8 mouse cellular contexts compared by ENCODE assay signal in the genomic region with DNA sequence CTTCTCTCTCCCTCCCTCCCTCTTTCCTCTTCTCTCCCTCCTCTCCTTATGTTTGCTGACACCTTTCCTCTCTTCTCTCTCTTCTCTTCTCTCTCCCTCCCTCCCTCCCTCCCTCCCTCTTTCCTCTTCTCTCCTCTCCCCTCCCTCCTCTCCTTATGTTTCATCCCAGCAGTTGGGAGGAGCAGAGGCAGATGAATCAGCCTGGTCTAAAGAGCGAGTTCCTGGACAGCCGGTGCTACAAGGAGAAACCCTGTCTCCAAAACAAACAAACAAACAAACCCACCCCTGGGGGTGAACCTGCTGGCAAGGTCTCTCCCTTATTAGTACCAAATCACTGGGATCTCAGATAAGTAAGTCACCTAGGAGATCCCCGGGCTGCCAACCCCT. TPM values are rescaled to one million over a fixed set of nuclear protein-coding genes. Genes with fewer than 3 reads are reported as not detected.
DNase-seq lines count a peak whose midpoint lies in the region; ATAC-seq and TF ChIP-seq lines count a peak whose summit lies in the region.

No protein-coding gene starts in this region.

- no peaks in the 10 kb centered on the region for H3K27me3 ChIP-seq in kidney, adult 2 months (replicated peaks; ENCODE audit: control insufficient read depth, insufficient read depth, low read length)
- H3K27me3 ChIP-seq in hindbrain, embryonic 11.5 days (ENCODE audit: control insufficient read depth, insufficient read depth, low read length), result no peaks in the 10 kb centered on the region
- H3K27me3 ChIP-seq in midbrain, embryonic 12.5 days, result peaks cover 14% of the 10 kb centered on the region

- no peak for TF ChIP-seq POLR2A in kidney, adult 2 months (IDR thresholded peaks at IDR 0.05; ENCODE audit: low read depth, low read length)
- no peak for TF ChIP-seq POLR2A in bone marrow macrophage, adult 2 months (IDR thresholded peaks at IDR 0.05; ENCODE audit: borderline replicate concordance, low read depth, low read length)

- no peak; the same call in 1 of the 2 replicates for ATAC-seq in hindbrain, embryonic 11.5 days (ENCODE audit: low FRiP score)
- no peak; the same call in 1 of the 2 replicates for ATAC-seq in midbrain, embryonic 12.5 days (ENCODE audit: low FRiP score, low read depth)
- no peak for ATAC-seq in megakaryocyte progenitor cell, adult 5-6 weeks (replicated peaks; ENCODE audit: poor library complexity)

- H3K9ac ChIP-seq in hindbrain, embryonic 11.5 days (ENCODE audit: low read depth, low read length), result peak overlapping the region; percentile 90
- peak overlapping the region; percentile 76 for H3K9ac ChIP-seq in midbrain, embryonic 12.5 days (replicated peaks)

- H3K4me2 ChIP-seq in hindbrain, embryonic 11.5 days (replicated peaks; ENCODE audit: low read depth, low read length), result peak overlapping the region; percentile 86
- peak overlapping the region; percentile 88 for H3K4me2 ChIP-seq in midbrain, embryonic 12.5 days (replicated peaks)

- 2% methylated on average over 3 of the region's 3 CpGs for WGBS in kidney, adult 2 months
- WGBS in hindbrain, embryonic 11.5 days, result 2% methylated on average over 3 of the region's 3 CpGs
- 0% methylated on average over 3 of the region's 3 CpGs for WGBS in midbrain, embryonic 12.5 days

- peak overlapping the region; percentile 80 for H3K27ac ChIP-seq in kidney, adult 2 months (ENCODE audit: insufficient read depth, low read depth, low read length)
- peak overlapping the region; percentile 95 for H3K27ac ChIP-seq in bone marrow macrophage, adult 2 months (ENCODE audit: insufficient read depth, low read depth, low read length)
- H3K27ac ChIP-seq in hindbrain, embryonic 11.5 days (ENCODE audit: low read depth, low read length), result peak overlapping the region; percentile 74
- H3K27ac ChIP-seq in midbrain, embryonic 12.5 days (replicated peaks), result peak overlapping the region; percentile 91

- no peaks in the 10 kb centered on the region for H3K9me3 ChIP-seq in hindbrain, embryonic 11.5 days (ENCODE audit: control insufficient read depth, low read length)
- no peaks in the 10 kb centered on the region for H3K9me3 ChIP-seq in midbrain, embryonic 12.5 days

- H3K4me1 ChIP-seq in kidney, adult 2 months (ENCODE audit: control insufficient read depth, insufficient read depth, low read length), result peaks cover 8% of the 10 kb centered on the region
- peaks cover 3% of the 10 kb centered on the region; the same call in 1 of the 2 replicates for H3K4me1 ChIP-seq in bone marrow macrophage, adult 2 months (ENCODE audit: control insufficient read depth, insufficient read depth, low read length)
- peaks cover 3% of the 10 kb centered on the region for H3K4me1 ChIP-seq in hindbrain, embryonic 11.5 days (replicated peaks; ENCODE audit: control insufficient read depth, insufficient read depth, low read length)
- peaks cover 18% of the 10 kb centered on the region for H3K4me1 ChIP-seq in midbrain, embryonic 12.5 days

- peak overlapping the region; percentile 68 for H3K4me3 ChIP-seq in kidney, adult 2 months (ENCODE audit: insufficient read depth, low read depth, low read length)
- H3K4me3 ChIP-seq in bone marrow macrophage, adult 2 months (ENCODE audit: insufficient read depth, low read length), result peak overlapping the region; percentile 74
- H3K4me3 ChIP-seq in hindbrain, embryonic 11.5 days (ENCODE audit: low read depth, low read length), result peak overlapping the region; percentile 97
- H3K4me3 ChIP-seq in midbrain, embryonic 12.5 days, result peak overlapping the region; percentile 74

- peaks cover 3% of the 10 kb centered on the region; the same call in 1 of the 2 replicates for H3K36me3 ChIP-seq in kidney, adult 2 months (ENCODE audit: control insufficient read depth, insufficient read depth, low read length)
- H3K36me3 ChIP-seq in hindbrain, embryonic 11.5 days (ENCODE audit: control insufficient read depth, insufficient read depth, low read length), result peaks cover 14% of the 10 kb centered on the region; the same call in 1 of the 2 replicates
- H3K36me3 ChIP-seq in midbrain, embryonic 12.5 days, result peaks cover 32% of the 10 kb centered on the region

- DNase-seq in kidney, adult 2 months, result no peak
- DNase-seq in kidney, postnatal 4 days, result no peak
- no peak for DNase-seq in hindbrain, embryonic 11.5 days (ENCODE audit: low spot score)
- no peak for DNase-seq in layer of hippocampus, adult 11-12 months (ENCODE audit: low spot score)
- no peak for DNase-seq in adrenal gland, postnatal 25 days

- no peak for TF ChIP-seq CTCF in kidney, adult 2 months (conservative IDR thresholded peaks at IDR 0.05; ENCODE audit: insufficient read depth, insufficient read length, low read depth, low read length)
- no peak for TF ChIP-seq CTCF in bone marrow macrophage, adult 2 months (IDR thresholded peaks at IDR 0.05; ENCODE audit: low read depth, low read length)

RNA-seq across cellular contexts. Expression of a gene that starts 0.8 kb away (rescaled TPM):
- 1,384 and 1,441 TPM in 2 replicates for polyA plus RNA-seq in kidney, adult 2 months (2012; rRNA removed)
- polyA plus RNA-seq in bone marrow macrophage, adult 2 months (2012; ENCODE audit: insufficient read depth, insufficient read length, missing spikeins), result 1,220 and 1,261 TPM in 2 replicates
- 842 and 852 TPM in 2 replicates for polyA plus RNA-seq in hindbrain, embryonic 11.5 days (2014; fragmentation: Nextera tagmentation; extraction: Ambion mirVana)
- 603 and 620 TPM in 2 replicates for polyA plus RNA-seq in midbrain, embryonic 12.5 days (2016; fragmentation: Nextera tagmentation; extraction: Ambion mirVana)
- total RNA-seq in adrenal gland, postnatal 25 days (2021), result 829 and 881 TPM in 2 replicates
- total RNA-seq in megakaryocyte progenitor cell, adult 5-6 weeks (2015), result 3,071 and 3,115 TPM in 2 replicates
- 1,264 and 1,790 TPM in 2 replicates for total RNA-seq in megakaryocyte progenitor cell, adult 5-6 weeks (2017)

RNA-seq across cellular contexts. Expression of a gene that starts 5.9 kb away (rescaled TPM):
- 0.08 and 0.11 TPM in 2 replicates for polyA plus RNA-seq in kidney, adult 2 months (2012; rRNA removed)
- 0.24 TPM in 1 of 2 replicates, not detected in the other for polyA plus RNA-seq in bone marrow macrophage, adult 2 months (2012; ENCODE audit: insufficient read depth, insufficient read length, missing spikeins)
- polyA plus RNA-seq in hindbrain, embryonic 11.5 days (2014; fragmentation: Nextera tagmentation; extraction: Ambion mirVana), result 0.50 and 0.66 TPM in 2 replicates
- 0.79 and 0.93 TPM in 2 replicates for polyA plus RNA-seq in midbrain, embryonic 12.5 days (2016; fragmentation: Nextera tagmentation; extraction: Ambion mirVana)
- 0.18 and 0.29 TPM in 2 replicates for total RNA-seq in adrenal gland, postnatal 25 days (2021)
- 0.76 and 1.0 TPM in 2 replicates for total RNA-seq in megakaryocyte progenitor cell, adult 5-6 weeks (2015)
- 0.57 and 0.62 TPM in 2 replicates for total RNA-seq in megakaryocyte progenitor cell, adult 5-6 weeks (2017)

RNA-seq across cellular contexts. Expression of a gene that starts 23.7 kb away (rescaled TPM):
- 11.6 and 12.5 TPM in 2 replicates for polyA plus RNA-seq in kidney, adult 2 months (2012; rRNA removed)
- polyA plus RNA-seq in bone marrow macrophage, adult 2 months (2012; ENCODE audit: insufficient read depth, insufficient read length, missing spikeins), result 6.5 and 6.7 TPM in 2 replicates
- 19.1 and 19.9 TPM in 2 replicates for polyA plus RNA-seq in hindbrain, embryonic 11.5 days (2014; fragmentation: Nextera tagmentation; extraction: Ambion mirVana)
- polyA plus RNA-seq in midbrain, embryonic 12.5 days (2016; fragmentation: Nextera tagmentation; extraction: Ambion mirVana), result 11.2 and 11.8 TPM in 2 replicates
- total RNA-seq in adrenal gland, postnatal 25 days (2021), result 13.6 and 17.5 TPM in 2 replicates
- 20.6 and 22.2 TPM in 2 replicates for total RNA-seq in megakaryocyte progenitor cell, adult 5-6 weeks (2015)
- 6.4 and 8.2 TPM in 2 replicates for total RNA-seq in megakaryocyte progenitor cell, adult 5-6 weeks (2017)

RNA-seq across cellular contexts. Expression of a gene that starts 40.3 kb away (rescaled TPM):
- polyA plus RNA-seq in kidney, adult 2 months (2012; rRNA removed), result 1.3 and 1.4 TPM in 2 replicates
- 2.8 and 3.4 TPM in 2 replicates for polyA plus RNA-seq in bone marrow macrophage, adult 2 months (2012; ENCODE audit: insufficient read depth, insufficient read length, missing spikeins)
- polyA plus RNA-seq in hindbrain, embryonic 11.5 days (2014; fragmentation: Nextera tagmentation; extraction: Ambion mirVana), result 6.1 TPM in 2 replicates
- 5.5 and 6.5 TPM in 2 replicates for polyA plus RNA-seq in midbrain, embryonic 12.5 days (2016; fragmentation: Nextera tagmentation; extraction: Ambion mirVana)
- 3.6 and 3.7 TPM in 2 replicates for total RNA-seq in adrenal gland, postnatal 25 days (2021)
- total RNA-seq in megakaryocyte progenitor cell, adult 5-6 weeks (2015), result 3.2 and 5.9 TPM in 2 replicates
- 2.0 and 2.7 TPM in 2 replicates for total RNA-seq in megakaryocyte progenitor cell, adult 5-6 weeks (2017)

RNA-seq across cellular contexts. Expression of a gene that starts 44.3 kb away (rescaled TPM):
- polyA plus RNA-seq in kidney, adult 2 months (2012; rRNA removed), result 4.8 and 5.9 TPM in 2 replicates
- 3.8 and 3.9 TPM in 2 replicates for polyA plus RNA-seq in bone marrow macrophage, adult 2 months (2012; ENCODE audit: insufficient read depth, insufficient read length, missing spikeins)
- polyA plus RNA-seq in hindbrain, embryonic 11.5 days (2014; fragmentation: Nextera tagmentation; extraction: Ambion mirVana), result 7.4 and 8.0 TPM in 2 replicates
- polyA plus RNA-seq in midbrain, embryonic 12.5 days (2016; fragmentation: Nextera tagmentation; extraction: Ambion mirVana), result 14.2 and 15.5 TPM in 2 replicates
- 12.8 and 13.1 TPM in 2 replicates for total RNA-seq in adrenal gland, postnatal 25 days (2021)
- total RNA-seq in megakaryocyte progenitor cell, adult 5-6 weeks (2015), result 3.9 and 4.0 TPM in 2 replicates
- total RNA-seq in megakaryocyte progenitor cell, adult 5-6 weeks (2017), result 6.5 and 8.5 TPM in 2 replicates
